22 mouse cellular contexts compared by ENCODE assay signal in genomic region chr19:46286926-46287325, GRCm38 (mm10). TPM values are rescaled to one million over a fixed set of nuclear protein-coding genes. Genes with fewer than 3 reads are reported as not detected.
DNase-seq lines count a peak whose midpoint lies in the region; ATAC-seq and TF ChIP-seq lines count a peak whose summit lies in the region.
"Had no signal": no experiment of that assay in that cellular context is flagged by ENCODE, and none has a peak within 500 bp of the region (broad histone marks: within the 10 kb centered on the region; RNA-seq: fewer than 3 reads in every experiment).

No protein-coding gene starts in this region.

- no peak for TF ChIP-seq CTCF in heart, adult 2 months (IDR thresholded peaks at IDR 0.05)
- no peak for TF ChIP-seq CTCF in small intestine, adult 2 months (IDR thresholded peaks at IDR 0.05; ENCODE audit: extremely low read depth, insufficient read length, insufficient replicate concordance, low read depth, low read length)
- TF ChIP-seq CTCF in stomach, postnatal 0 days (IDR thresholded peaks at IDR 0.05; ENCODE audit: low read depth) = no peak
- TF ChIP-seq CTCF in midbrain, postnatal 0 days (IDR thresholded peaks at IDR 0.05) = no peak

- H3K27me3 ChIP-seq in heart, embryonic 10.5 days (ENCODE audit: insufficient read depth, poor library complexity, severe bottlenecking) = no peaks in the 10 kb centered on the region
- H3K27me3 ChIP-seq in heart, adult 2 months (ENCODE audit: control insufficient read depth, insufficient read depth, low read length) = no peaks in the 10 kb centered on the region
- H3K27me3 ChIP-seq in small intestine, adult 2 months (ENCODE audit: control insufficient read depth, insufficient read depth, low read length) = no peaks in the 10 kb centered on the region
- H3K27me3 ChIP-seq in stomach, postnatal 0 days (ENCODE audit: control insufficient read depth, insufficient read depth, low read length) = no peaks in the 10 kb centered on the region
- H3K27me3 ChIP-seq in midbrain, postnatal 0 days (ENCODE audit: insufficient read depth, low read length) = no peaks in the 10 kb centered on the region
- H3K27me3 ChIP-seq: CH12.LX, Patski had no signal

- no peaks in the 10 kb centered on the region for H3K79me2 ChIP-seq in heart, adult 2 months (replicated peaks; ENCODE audit: control insufficient read depth, insufficient read depth, low read length)

- no peak overlapping the region for H3K9ac ChIP-seq in heart, adult 2 months (ENCODE audit: low read depth, low read length)
- H3K9ac ChIP-seq in stomach, postnatal 0 days (ENCODE audit: low read length) = no peak overlapping the region
- no peak overlapping the region for H3K9ac ChIP-seq in midbrain, postnatal 0 days (replicated peaks; ENCODE audit: low read length, poor library complexity, severe bottlenecking)

- no peak overlapping the region for H3K27ac ChIP-seq in heart, embryonic 10.5 days
- H3K27ac ChIP-seq in heart, adult 2 months = no peak overlapping the region
- H3K27ac ChIP-seq in small intestine, adult 2 months (ENCODE audit: insufficient read depth, low read depth, low read length) = 0 out of 2 replicates have a peak overlapping the region, but pooled peaks have one; percentile 22
- no peak overlapping the region for H3K27ac ChIP-seq in stomach, postnatal 0 days (replicated peaks)
- H3K27ac ChIP-seq in midbrain, postnatal 0 days (ENCODE audit: low read depth, low read length) = no peak overlapping the region

- intact Hi-C loops in heart, postnatal 25 days (cut with DNase I) = no loop called here
- intact Hi-C loops in heart, adult 2 months (cut with DNase I) = no loop called here

- no peaks in the 10 kb centered on the region for H3K4me1 ChIP-seq in heart, embryonic 10.5 days
- no peaks in the 10 kb centered on the region for H3K4me1 ChIP-seq in heart, adult 2 months (ENCODE audit: control insufficient read depth, insufficient read depth, low read length)
- no peaks in the 10 kb centered on the region for H3K4me1 ChIP-seq in small intestine, adult 2 months (ENCODE audit: control insufficient read depth, insufficient read depth, insufficient read length, low read length)
- no peaks in the 10 kb centered on the region for H3K4me1 ChIP-seq in stomach, postnatal 0 days (replicated peaks; ENCODE audit: control insufficient read depth, insufficient read depth)
- no peaks in the 10 kb centered on the region for H3K4me1 ChIP-seq in midbrain, postnatal 0 days (ENCODE audit: insufficient read depth, low read length)

- H3K9me3 ChIP-seq in heart, embryonic 10.5 days = no peaks in the 10 kb centered on the region
- no peaks in the 10 kb centered on the region for H3K9me3 ChIP-seq in stomach, postnatal 0 days (ENCODE audit: control insufficient read depth, low read length)
- no peaks in the 10 kb centered on the region for H3K9me3 ChIP-seq in midbrain, postnatal 0 days (ENCODE audit: low read length)
- H3K9me3 ChIP-seq: G1E had no signal

- DNase-seq in heart, adult 11 months = peak; percentile 59
- no peak for DNase-seq in heart, postnatal 25 days (ENCODE audit: low spot score)
- DNase-seq in heart, embryonic 10.5 days (ENCODE audit: low spot score) = peak; percentile 71
- DNase-seq in heart, adult 2 months = no peak
- DNase-seq in stomach, postnatal 0 days (ENCODE audit: low spot score) = no peak
- no peak for DNase-seq in right cerebral cortex, adult 2 months (ENCODE audit: low spot score in 2 of 2)
- no peak for DNase-seq in midbrain, postnatal 0 days (ENCODE audit: low spot score)
- DNase-seq: adrenal gland, adult 2 months; adrenal gland, adult 8-10 months; adrenal gland, postnatal 10 days; adrenal gland, postnatal 14 days; adrenal gland, postnatal 25 days; adrenal gland, postnatal 36 days; B cell, adult 2 months; cerebellum, adult 11 months; cerebellum, adult 11-12 months had no signal

- H3K4me3 ChIP-seq in heart, embryonic 10.5 days = no peak overlapping the region
- no peak overlapping the region for H3K4me3 ChIP-seq in heart, adult 2 months
- H3K4me3 ChIP-seq in small intestine, adult 2 months (ENCODE audit: low read depth, low read length) = no peak overlapping the region
- no peak overlapping the region for H3K4me3 ChIP-seq in stomach, postnatal 0 days (ENCODE audit: low read depth, low read length)
- H3K4me3 ChIP-seq in midbrain, postnatal 0 days (ENCODE audit: low read depth, low read length) = no peak overlapping the region

- H3K36me3 ChIP-seq in heart, embryonic 10.5 days = peaks cover 59% of the 10 kb centered on the region
- H3K36me3 ChIP-seq in heart, adult 2 months (ENCODE audit: control insufficient read depth, insufficient read depth, low read length) = no peaks in the 10 kb centered on the region
- H3K36me3 ChIP-seq in small intestine, adult 2 months (ENCODE audit: control insufficient read depth, insufficient read depth, low read length) = peaks cover 46% of the 10 kb centered on the region
- peaks cover 23% of the 10 kb centered on the region for H3K36me3 ChIP-seq in stomach, postnatal 0 days (ENCODE audit: control insufficient read depth, insufficient read depth, low read length)
- H3K36me3 ChIP-seq in midbrain, postnatal 0 days (ENCODE audit: insufficient read depth, low read length) = peaks cover 44% of the 10 kb centered on the region

- TF ChIP-seq POLR2A in heart, adult 2 months (IDR thresholded peaks at IDR 0.05; ENCODE audit: insufficient read depth, low read depth, low read length) = no peak
- no peak for TF ChIP-seq POLR2A in small intestine, adult 2 months (IDR thresholded peaks at IDR 0.05; ENCODE audit: low read depth, low read length)

- ATAC-seq in stomach, postnatal 0 days (ENCODE audit: low FRiP score, low TSS enrichment) = 0 out of 2 replicates have a peak, but pooled peaks have one; percentile 10
- no peak for ATAC-seq in midbrain, postnatal 0 days (ENCODE audit: low FRiP score)
- ATAC-seq: activated CD4-positive, CD25-positive, alpha-beta regulatory T cell, adult 4 months; CD4-positive, CD25-positive, alpha-beta regulatory T cell, adult 4 months; Patski had no signal

- no peak overlapping the region for H3K4me2 ChIP-seq in stomach, postnatal 0 days (replicated peaks; ENCODE audit: low read depth)
- H3K4me2 ChIP-seq in midbrain, postnatal 0 days (ENCODE audit: low read depth, low read length, poor library complexity, severe bottlenecking) = no peak overlapping the region

- TF ChIP-seq EP300 in heart, adult 2 months (IDR thresholded peaks at IDR 0.05; ENCODE audit: insufficient read depth, low read depth, low read length) = no peak
- TF ChIP-seq EP300 in stomach, postnatal 0 days (optimal IDR thresholded peaks at IDR 0.05) = no peak

- WGBS in heart, embryonic 10.5 days = 80% methylated on average over 3 of the region's 3 CpGs
- 90% methylated on average over 3 of the region's 3 CpGs for WGBS in heart, adult 2 months
- 71% methylated on average over 3 of the region's 3 CpGs for WGBS in small intestine, adult 2 months
- 90% methylated on average over 3 of the region's 3 CpGs for WGBS in stomach, postnatal 0 days
- 93% methylated on average over 3 of the region's 3 CpGs for WGBS in midbrain, postnatal 0 days

RNA-seq across cellular contexts. Expression of gene Nfkb2, which starts 17.2 kb away (rescaled TPM):
- 10 to 100 TPM; 17.2 to 18.8 TPM for total RNA-seq in heart, postnatal 25 days (2021)
- 5.9 and 7.2 TPM in 2 replicates for polyA plus RNA-seq in heart, embryonic 10.5 days (2016; fragmentation: Nextera tagmentation; extraction: Ambion mirVana)
- 10 to 100 TPM; 18.3 to 20.4 TPM for total RNA-seq in heart, adult 2 months (2021)
- polyA plus RNA-seq in heart, adult 2 months (2012; rRNA removed) = 22.1 and 22.6 TPM in 2 replicates
- polyA plus RNA-seq in small intestine, adult 2 months (2012; rRNA removed) = 41.4 and 89.6 TPM in 2 replicates
- polyA plus RNA-seq in stomach, postnatal 0 days (2015; fragmentation: Nextera tagmentation; extraction: Ambion mirVana) = 11.4 and 11.6 TPM in 2 replicates
- total RNA-seq in midbrain, postnatal 0 days (2014; rRNA removed) = 3.1 and 4.5 TPM in 2 replicates
- 2.3 and 2.4 TPM in 2 replicates for polyA plus RNA-seq in midbrain, postnatal 0 days (2015; fragmentation: Nextera tagmentation; extraction: Ambion mirVana)

RNA-seq across cellular contexts. Expression of gene Psd, which starts 40.0 kb away (rescaled TPM):
- 1 to 10 TPM; 1.2 to 1.3 TPM for total RNA-seq in heart, postnatal 25 days (2021)
- polyA plus RNA-seq in heart, embryonic 10.5 days (2016; fragmentation: Nextera tagmentation; extraction: Ambion mirVana) = 6.9 and 10.1 TPM in 2 replicates
- total RNA-seq in heart, adult 2 months (2021) = under 1 TPM; 0.60 to 0.80 TPM
- 1.4 and 1.6 TPM in 2 replicates for polyA plus RNA-seq in heart, adult 2 months (2012; rRNA removed)
- 27.0 and 30.1 TPM in 2 replicates for polyA plus RNA-seq in small intestine, adult 2 months (2012; rRNA removed)
- polyA plus RNA-seq in stomach, postnatal 0 days (2015; fragmentation: Nextera tagmentation; extraction: Ambion mirVana) = 44.9 and 59.2 TPM in 2 replicates
- 471 and 481 TPM in 2 replicates for total RNA-seq in midbrain, postnatal 0 days (2014; rRNA removed)
- 179 and 185 TPM in 2 replicates for polyA plus RNA-seq in midbrain, postnatal 0 days (2015; fragmentation: Nextera tagmentation; extraction: Ambion mirVana)

RNA-seq across cellular contexts. Expression of gene Fbxl15, which starts 41.1 kb away (rescaled TPM):
- total RNA-seq in heart, postnatal 25 days (2021) = 1 to 10 TPM; 5.2 to 6.0 TPM
- polyA plus RNA-seq in heart, embryonic 10.5 days (2016; fragmentation: Nextera tagmentation; extraction: Ambion mirVana) = 10.3 and 11.3 TPM in 2 replicates
- total RNA-seq in heart, adult 2 months (2021) = 1 to 10 TPM; 5.3 TPM
- polyA plus RNA-seq in heart, adult 2 months (2012; rRNA removed) = 5.3 and 8.0 TPM in 2 replicates
- 37.4 and 60.4 TPM in 2 replicates for polyA plus RNA-seq in small intestine, adult 2 months (2012; rRNA removed)
- 13.2 and 14.8 TPM in 2 replicates for polyA plus RNA-seq in stomach, postnatal 0 days (2015; fragmentation: Nextera tagmentation; extraction: Ambion mirVana)
- total RNA-seq in midbrain, postnatal 0 days (2014; rRNA removed) = 48.3 and 57.8 TPM in 2 replicates
- polyA plus RNA-seq in midbrain, postnatal 0 days (2015; fragmentation: Nextera tagmentation; extraction: Ambion mirVana) = 55.2 and 56.8 TPM in 2 replicates

RNA-seq across cellular contexts. Expression of gene Cuedc2, which starts 51.6 kb away (rescaled TPM):
- total RNA-seq in heart, postnatal 25 days (2021) = 10 to 100 TPM; 80.9 to 87.7 TPM
- polyA plus RNA-seq in heart, embryonic 10.5 days (2016; fragmentation: Nextera tagmentation; extraction: Ambion mirVana) = 146 and 153 TPM in 2 replicates
- total RNA-seq in heart, adult 2 months (2021) = 10 to 100 TPM; 79.8 to 91.3 TPM
- polyA plus RNA-seq in heart, adult 2 months (2012; rRNA removed) = 58.7 and 73.5 TPM in 2 replicates
- 23.5 and 26.9 TPM in 2 replicates for polyA plus RNA-seq in small intestine, adult 2 months (2012; rRNA removed)
- 75.3 and 77.5 TPM in 2 replicates for polyA plus RNA-seq in stomach, postnatal 0 days (2015; fragmentation: Nextera tagmentation; extraction: Ambion mirVana)
- total RNA-seq in midbrain, postnatal 0 days (2014; rRNA removed) = 157 and 177 TPM in 2 replicates
- polyA plus RNA-seq in midbrain, postnatal 0 days (2015; fragmentation: Nextera tagmentation; extraction: Ambion mirVana) = 314 and 337 TPM in 2 replicates

RNA-seq across cellular contexts. Expression of gene Mfsd13a, which starts 54.0 kb away (rescaled TPM):
- 1 to 10 TPM; 1.9 to 2.3 TPM for total RNA-seq in heart, postnatal 25 days (2021)
- polyA plus RNA-seq in heart, embryonic 10.5 days (2016; fragmentation: Nextera tagmentation; extraction: Ambion mirVana) = 5.5 and 9.0 TPM in 2 replicates
- 1 to 10 TPM; 2.6 to 3.1 TPM for total RNA-seq in heart, adult 2 months (2021)
- polyA plus RNA-seq in heart, adult 2 months (2012; rRNA removed) = 3.2 and 4.5 TPM in 2 replicates
- polyA plus RNA-seq in small intestine, adult 2 months (2012; rRNA removed) = 29.4 and 36.0 TPM in 2 replicates
- 5.3 and 7.7 TPM in 2 replicates for polyA plus RNA-seq in stomach, postnatal 0 days (2015; fragmentation: Nextera tagmentation; extraction: Ambion mirVana)
- 7.2 and 19.2 TPM in 2 replicates for total RNA-seq in midbrain, postnatal 0 days (2014; rRNA removed)
- polyA plus RNA-seq in midbrain, postnatal 0 days (2015; fragmentation: Nextera tagmentation; extraction: Ambion mirVana) = 10.6 and 11.4 TPM in 2 replicates
- total RNA-seq: G1E had no signal

Comparison
In these comparisons a context has a peak if more than half of its experiments do, and no peak if none do; other contexts are left out.
1. DNase-seq: peak in heart, adult 11 months (single experiment) and heart, embryonic 10.5 days (single experiment); none in heart, postnatal 25 days (single experiment), heart, adult 2 months (0 of 2), stomach, postnatal 0 days (single experiment), right cerebral cortex, adult 2 months (0 of 2) and midbrain, postnatal 0 days (single experiment).